Mouse (Mus musculus): ENCODE data around the gene Ddx5. TPM values are rescaled to one million over a fixed set of nuclear protein-coding genes. Genes with fewer than 3 reads are reported as not detected.
"Not testable (repeated sequence)": the region's sequence is repeated elsewhere in the genome, so short reads cannot be mapped to it uniquely, and the experiment has no call there.

The Ddx5 gene
- total and polyA plus RNA-seq, 2 experiments from 2014 or later: 274 to 288 TPM

GRCm38 (mm10) chr11:106753314-106753713 is 35.7 kb downstream of the Ddx5 start:
- ATAC-seq: no peak
- 89% methylated on average over 6 of the region's 6 CpGs for WGBS

GRCm38 (mm10) chr11:106752103-106752502 is 36.9 kb downstream of the Ddx5 start:
- Histone ChIP-seq H3K36me3 (ENCODE audit: insufficient read depth, low read length) (no peaks in the 10 kb centered on the region), H3K9me3 (ENCODE audit: low read length) (0 out of 2 replicates have a peak, but pooled peaks cover 3% of the 10 kb centered on the region), H3K4me1 (ENCODE audit: insufficient read depth, low read length) (no peaks in the 10 kb centered on the region), H3K27me3 (ENCODE audit: insufficient read depth, low read length) (no peaks in the 10 kb centered on the region), H3K27ac (no peak overlapping the region), H3K9ac (replicated peaks; ENCODE audit: low read length) (no peak overlapping the region), H3K4me3 (ENCODE audit: low read length) (no peak overlapping the region), H3K4me2 (ENCODE audit: low read depth, low read length) (no peak overlapping the region)
- TF ChIP-seq CTCF (IDR thresholded peaks at IDR 0.05; ENCODE audit: low read depth): no peak
- DNase-seq (ENCODE audit: low spot score) (no peak), ATAC-seq (no peak)
- WGBS: 90% methylated on average over 7 of the region's 7 CpGs

More at GRCm38 (mm10) chr11:106753314-106753713, 35.7 kb downstream of the Ddx5 start:
- no peaks in the 10 kb centered on the region for H3K36me3 ChIP-seq (ENCODE audit: insufficient read depth, low read length)
- no peak for TF ChIP-seq CTCF (IDR thresholded peaks at IDR 0.05; ENCODE audit: low read depth)
- H3K4me2 ChIP-seq (ENCODE audit: low read depth, low read length): no peak overlapping the region
- no peaks in the 10 kb centered on the region for H3K9me3 ChIP-seq (ENCODE audit: low read length)
- no peak for DNase-seq (ENCODE audit: low spot score)
- H3K4me1 ChIP-seq (ENCODE audit: insufficient read depth, low read length): no peaks in the 10 kb centered on the region
- no peaks in the 10 kb centered on the region for H3K27me3 ChIP-seq (ENCODE audit: insufficient read depth, low read length)
- no peak overlapping the region for H3K9ac ChIP-seq (replicated peaks; ENCODE audit: low read length)
- no peak overlapping the region for H3K4me3 ChIP-seq (ENCODE audit: low read length)
- no peak overlapping the region for H3K27ac ChIP-seq

- H3K4me3 ChIP-seq (ENCODE audit: low read length): no peak within 1 kb of the TSS
- H3K27ac ChIP-seq: no peak within 1 kb of the TSS
- H3K27me3 ChIP-seq (ENCODE audit: insufficient read depth, low read length): no peaks in the 10 kb centered on the region
- no peak within 1 kb of the TSS for H3K4me2 ChIP-seq (ENCODE audit: low read depth, low read length)
- no peaks in the 10 kb centered on the region for H3K36me3 ChIP-seq (ENCODE audit: insufficient read depth, low read length)
- no peak within 1 kb of the TSS for H3K9ac ChIP-seq (replicated peaks; ENCODE audit: low read length)
- no peaks in the 10 kb centered on the region for H3K4me1 ChIP-seq (ENCODE audit: insufficient read depth, low read length)
- ATAC-seq (no peak), DNase-seq (ENCODE audit: low spot score) (no peak)
- no peak for TF ChIP-seq CTCF (IDR thresholded peaks at IDR 0.05; ENCODE audit: low read depth)
- 90% methylated on average over 17 of the region's 17 CpGs for WGBS
- 0 out of 2 replicates have a peak, but pooled peaks cover 4% of the 10 kb centered on the region for H3K9me3 ChIP-seq (ENCODE audit: low read length)
These were observed 37.7 kb downstream of the Ddx5 start, which contains the start of gene Milr1 for GRCm38 (mm10) chr11:106751039-106752018. Milr1 (plus strand) TSS chr11:106751226.

- Histone ChIP-seq H3K4me3 (ENCODE audit: low read length) (no peak within 1 kb of the TSS), H3K4me2 (ENCODE audit: low read depth, low read length) (no peak within 1 kb of the TSS), H3K9me3 (ENCODE audit: low read length) (0 out of 2 replicates have a peak, but pooled peaks cover 4% of the 10 kb centered on the region), H3K4me1 (ENCODE audit: insufficient read depth, low read length) (no peaks in the 10 kb centered on the region), H3K9ac (replicated peaks; ENCODE audit: low read length) (no peak within 1 kb of the TSS), H3K27ac (no peak within 1 kb of the TSS), H3K27me3 (ENCODE audit: insufficient read depth, low read length) (no peaks in the 10 kb centered on the region), H3K36me3 (ENCODE audit: insufficient read depth, low read length) (no peaks in the 10 kb centered on the region)
- no peak for TF ChIP-seq CTCF (IDR thresholded peaks at IDR 0.05; ENCODE audit: low read depth)
- 85% methylated on average over 13 of the region's 13 CpGs for WGBS
- ATAC-seq (no peak), DNase-seq (ENCODE audit: low spot score) (no peak)
These were observed 38.7 kb downstream of the Ddx5 start, which contains the start of gene Pecam1 for GRCm38 (mm10) chr11:106750121-106750751. Pecam1 (minus strand) TSS chr11:106750628.

GRCm38 (mm10) chr11:106749557-106750120 is 39.3 kb downstream of the Ddx5 start:
- not testable (repeated sequence) for H3K4me3 ChIP-seq (ENCODE audit: low read length); H3K36me3 ChIP-seq (ENCODE audit: insufficient read depth, low read length); H3K4me1 ChIP-seq (ENCODE audit: insufficient read depth, low read length); ATAC-seq; H3K9ac ChIP-seq (replicated peaks; ENCODE audit: low read length); DNase-seq (ENCODE audit: low spot score); H3K27me3 ChIP-seq (ENCODE audit: insufficient read depth, low read length); H3K9me3 ChIP-seq (ENCODE audit: low read length); H3K27ac ChIP-seq; H3K4me2 ChIP-seq (ENCODE audit: low read depth, low read length)
- 94% methylated on average over 7 of the region's 7 CpGs for WGBS

- peak; percentile 37 for TF ChIP-seq CTCF (IDR thresholded peaks at IDR 0.05; ENCODE audit: low read depth)
- DNase-seq (ENCODE audit: low spot score): no peak
- ATAC-seq: no peak
- no peak overlapping the region for H3K9ac ChIP-seq (replicated peaks; ENCODE audit: low read length)
- H3K9me3 ChIP-seq (ENCODE audit: low read length): 0 out of 2 replicates have a peak, but pooled peaks cover 4% of the 10 kb centered on the region
- WGBS: 92% methylated on average over 5 of the region's 5 CpGs
- H3K36me3 ChIP-seq (ENCODE audit: insufficient read depth, low read length): no peaks in the 10 kb centered on the region
- no peak overlapping the region for H3K4me2 ChIP-seq (ENCODE audit: low read depth, low read length)
- H3K27ac ChIP-seq: no peak overlapping the region
- H3K4me3 ChIP-seq (ENCODE audit: low read length): no peak overlapping the region
- no peaks in the 10 kb centered on the region for H3K27me3 ChIP-seq (ENCODE audit: insufficient read depth, low read length)
- H3K4me1 ChIP-seq (ENCODE audit: insufficient read depth, low read length): no peaks in the 10 kb centered on the region
These were observed 44.0 kb downstream of the Ddx5 start for GRCm38 (mm10) chr11:106744949-106745348.
